In the genomic region with DNA sequence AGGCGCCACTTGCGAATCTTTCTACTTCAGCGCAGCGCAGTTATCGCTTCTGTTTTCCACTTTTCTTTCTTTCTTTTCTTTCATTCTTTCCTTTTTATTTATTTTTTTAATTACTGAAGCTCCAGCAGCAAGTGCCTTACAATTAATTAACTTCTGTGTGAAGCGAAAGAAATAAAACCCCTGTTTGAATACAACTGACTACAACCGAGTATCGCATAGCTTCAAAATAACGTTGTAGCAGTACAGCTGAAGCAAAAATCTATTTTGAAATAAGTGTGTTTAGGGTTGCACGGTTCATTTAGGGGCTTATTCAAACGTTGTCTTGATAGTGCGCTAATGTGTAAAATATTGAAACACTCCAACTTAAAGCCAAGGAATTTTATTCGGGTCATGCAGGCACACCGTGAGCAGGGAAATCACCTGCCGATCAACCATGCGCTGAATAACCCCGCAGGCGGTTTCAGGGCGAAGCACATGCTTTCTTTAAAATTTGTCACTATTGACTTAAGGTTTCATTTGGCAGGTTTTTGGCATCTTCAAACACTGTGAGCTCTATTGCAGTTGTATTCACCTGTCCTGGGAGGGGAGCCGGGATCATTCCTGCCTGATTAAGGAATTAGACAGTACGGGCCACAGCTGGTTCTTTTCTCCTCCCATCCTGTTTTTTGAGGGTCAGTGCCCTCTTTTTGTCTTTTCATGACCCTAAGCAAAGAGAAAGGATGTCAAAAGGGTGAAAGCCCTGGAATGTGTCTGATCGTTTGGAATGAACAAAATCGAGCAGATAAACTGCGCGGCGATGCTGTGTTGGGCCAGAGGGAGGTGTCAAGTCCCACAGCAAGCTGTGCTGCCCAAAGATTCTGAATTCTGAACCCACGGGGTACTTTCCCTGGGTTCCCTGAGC, we compare ENCODE assay signal across 8 mouse cellular contexts. TPM values are rescaled to one million over a fixed set of nuclear protein-coding genes. Genes with fewer than 3 reads are reported as not detected.
DNase-seq lines count a peak whose midpoint lies in the region; ATAC-seq and TF ChIP-seq lines count a peak whose summit lies in the region.

No protein-coding gene starts in this region.

- peak overlapping the region; percentile 57 for H3K4me3 ChIP-seq in heart, embryonic 11.5 days (ENCODE audit: low read depth, low read length)
- peak overlapping the region; percentile 48 for H3K4me3 ChIP-seq in kidney, embryonic 16.5 days (ENCODE audit: low read length)
- peak overlapping the region; percentile 37 for H3K4me3 ChIP-seq in midbrain, embryonic 14.5 days (replicated peaks; ENCODE audit: low read depth, low read length)

- 23% methylated on average over 27 of the region's 27 CpGs for WGBS in heart, embryonic 11.5 days (ENCODE audit: insufficient replicate concordance)
- WGBS in kidney, embryonic 16.5 days: 15% methylated on average over 27 of the region's 27 CpGs
- WGBS in midbrain, embryonic 14.5 days: 4% methylated on average over 27 of the region's 27 CpGs

- POLR2A ChIA-PET in Patski (lab: Charles Lee): interaction anchor here (0.7 to 3.1 kb wide), 27 partner anchors 8 to 658 kb away, joined by 3 to 15 read pairs (median 4); no protein-coding TSS in a partner anchor

- ATAC-seq in Patski: no peak
- ATAC-seq in heart, embryonic 11.5 days (replicated peaks; ENCODE audit: insufficient number of reproducible peaks, low FRiP score, low TSS enrichment): no peak
- ATAC-seq in kidney, embryonic 16.5 days (ENCODE audit: low FRiP score, low TSS enrichment): no peak
- no peak for ATAC-seq in midbrain, embryonic 14.5 days (ENCODE audit: low FRiP score, low TSS enrichment)

- no peaks in the 10 kb centered on the region for H3K27me3 ChIP-seq in Patski
- H3K27me3 ChIP-seq in heart, embryonic 11.5 days (ENCODE audit: control insufficient read depth, insufficient read depth, low read length): no peaks in the 10 kb centered on the region
- H3K27me3 ChIP-seq in kidney, embryonic 16.5 days (ENCODE audit: insufficient read depth, low read length): peaks cover 14% of the 10 kb centered on the region
- peaks cover 13% of the 10 kb centered on the region; the same call in 1 of the 2 replicates for H3K27me3 ChIP-seq in midbrain, embryonic 14.5 days (ENCODE audit: control insufficient read depth, insufficient read depth, low read length)

- CTCF ChIA-PET in Patski (lab: Charles Lee): interaction anchor here (0.9 to 4.8 kb wide), 8 partner anchors 17 to 288 kb away, joined by 3 to 19 read pairs (median 4); no protein-coding TSS in a partner anchor

- TF ChIP-seq CTCF in Patski (IDR thresholded peaks at IDR 0.05): peak; percentile 79

- peaks cover 16% of the 10 kb centered on the region for H3K4me1 ChIP-seq in heart, embryonic 11.5 days (ENCODE audit: control insufficient read depth, insufficient read depth, low read length)
- H3K4me1 ChIP-seq in kidney, embryonic 16.5 days (ENCODE audit: insufficient read depth, low read length): peaks cover 29% of the 10 kb centered on the region
- peaks cover 11% of the 10 kb centered on the region for H3K4me1 ChIP-seq in midbrain, embryonic 14.5 days (ENCODE audit: control insufficient read depth, insufficient read depth, low read length)

- in situ Hi-C loops in Patski (cut with MboI; ENCODE audit: low pct_unique_long_range_greater_than_20kb): loop anchor here (5.0 to 10.0 kb wide), 3 partner anchors 253 to 655 kb away; no protein-coding TSS in a partner anchor

- H3K9me3 ChIP-seq in heart, embryonic 11.5 days (replicated peaks; ENCODE audit: control insufficient read depth, low read length): no peaks in the 10 kb centered on the region
- no peaks in the 10 kb centered on the region for H3K9me3 ChIP-seq in kidney, embryonic 16.5 days (ENCODE audit: low read length)
- no peaks in the 10 kb centered on the region for H3K9me3 ChIP-seq in midbrain, embryonic 14.5 days (ENCODE audit: control insufficient read depth, low read length)

- peak; percentile 21 for DNase-seq in 3T3-L1 (ENCODE audit: low read depth, low spot score)
- DNase-seq in Patski (ENCODE audit: low read depth, low spot score): no peak
- DNase-seq in midbrain, embryonic 14.5 days: peak; percentile 60
- no peak for DNase-seq in ovary, adult 18-20 months (ENCODE audit: low spot score)
- no peak for DNase-seq in adrenal gland, adult 18-20 months (ENCODE audit: low spot score in 2 of 2)
- no peak for DNase-seq in frontal cortex, postnatal 10 days (ENCODE audit: low spot score in 2 of 2)

- H3K36me3 ChIP-seq in heart, embryonic 11.5 days (ENCODE audit: control insufficient read depth, insufficient read depth, low read length): peaks cover 2% of the 10 kb centered on the region; the same call in 1 of the 2 replicates
- H3K36me3 ChIP-seq in kidney, embryonic 16.5 days (ENCODE audit: insufficient read depth, low read length): no peaks in the 10 kb centered on the region
- H3K36me3 ChIP-seq in midbrain, embryonic 14.5 days (ENCODE audit: control insufficient read depth, insufficient read depth, low read length): no peaks in the 10 kb centered on the region

- H3K27ac ChIP-seq in heart, embryonic 11.5 days (ENCODE audit: low read depth, low read length): 0 out of 2 replicates have a peak overlapping the region, but pooled peaks have one; percentile 5
- no peak overlapping the region for H3K27ac ChIP-seq in kidney, embryonic 16.5 days (ENCODE audit: low read length)
- no peak overlapping the region for H3K27ac ChIP-seq in midbrain, embryonic 14.5 days (replicated peaks; ENCODE audit: low read depth, low read length)

- H3K4me2 ChIP-seq in heart, embryonic 11.5 days: peak overlapping the region; percentile 77
- H3K4me2 ChIP-seq in kidney, embryonic 16.5 days (replicated peaks; ENCODE audit: low read depth, low read length): peak overlapping the region; percentile 86
- peak overlapping the region; percentile 77 for H3K4me2 ChIP-seq in midbrain, embryonic 14.5 days (ENCODE audit: low read length)

- peak overlapping the region; percentile 73 for H3K9ac ChIP-seq in heart, embryonic 11.5 days (ENCODE audit: low read depth, low read length)
- H3K9ac ChIP-seq in kidney, embryonic 16.5 days (replicated peaks; ENCODE audit: low read length): peak overlapping the region; percentile 52
- peak overlapping the region; percentile 34; the same call in 1 of the 2 replicates for H3K9ac ChIP-seq in midbrain, embryonic 14.5 days (replicated peaks; ENCODE audit: low read length)

RNA-seq across cellular contexts. Expression of a gene that starts 0.9 kb away (rescaled TPM):
- polyA plus RNA-seq in Patski (2021): 152 TPM
- polyA plus RNA-seq in heart, embryonic 11.5 days (2014; fragmentation: Nextera tagmentation; extraction: Ambion mirVana): 10.3 and 11.7 TPM in 2 replicates
- polyA plus RNA-seq in kidney, embryonic 16.5 days (2015; fragmentation: Nextera tagmentation; extraction: Ambion mirVana): 2.4 and 3.7 TPM in 2 replicates
- polyA plus RNA-seq in midbrain, embryonic 14.5 days (2014; fragmentation: Nextera tagmentation; extraction: Ambion mirVana): 1.4 and 2.8 TPM in 2 replicates
- 1 to 10 TPM; 1.2 to 2.2 TPM for total RNA-seq in adrenal gland, adult 18-20 months (2021)

Comparison
In these comparisons a context has a peak if more than half of its experiments do, and no peak if none do; other contexts are left out.
1. DNase-seq: peak in 3T3-L1 (single experiment) and midbrain, embryonic 14.5 days (single experiment); none in Patski (single experiment), ovary, adult 18-20 months (single experiment), adrenal gland, adult 18-20 months (0 of 2) and frontal cortex, postnatal 10 days (0 of 2).
2. RNA of a gene that starts 0.9 kb away (polyA plus RNA-seq): 152 TPM in Patski (single experiment); 10.3 to 11.7 TPM in heart, embryonic 11.5 days, 1.4 to 2.8 TPM in midbrain, embryonic 14.5 days and 2.4 to 3.7 TPM in kidney, embryonic 16.5 days; every median in the first group is over 10 times any median in the second.
3. Peak in every context shown above with its lines, with median percentiles within 50 percentile points of each other: H3K4me2 ChIP-seq, H3K4me3 ChIP-seq and H3K9ac ChIP-seq.